Mouse (Mus musculus) midbrain, embryonic 12.5 days (tissue): ENCODE measurements around the gene Gm11937. TPM values are rescaled to one million over a fixed set of nuclear protein-coding genes. Genes with fewer than 3 reads are reported as not detected.
A peak's percentile ranks its signal among the peaks of the same experiment; 100 is the strongest.
"Not testable (repeated sequence)": the region's sequence is repeated elsewhere in the genome, so short reads cannot be mapped to it uniquely, and the experiment has no call there.

Source experiments
- ATAC-seq: fragments of 200-750 bp; cut with Nextera tagmentation; 2 replicates; pipeline ENCODE4 v1.8.0; 2017; ENCODE audit warnings: low read depth, moderate TSS enrichment, moderate library complexity; ENCODE audit not compliant: low FRiP score
- H3K27ac ChIP-seq: fragments of 300-500 bp; sonication (generic); replicated peaks from 2 replicates; pipeline ENCODE4 v1.5.1; 2016; ENCODE audit warnings: mild to moderate bottlenecking
- H3K27me3 ChIP-seq: fragments of 300-500 bp; sonication (generic); 2 replicates; pipeline ENCODE4 v1.6.1; 2016; ENCODE audit warnings: mild to moderate bottlenecking
- H3K36me3 ChIP-seq: fragments of 300-500 bp; sonication (generic); 2 replicates; pipeline ENCODE4 v1.6.1; 2016
- H3K4me1 ChIP-seq: fragments of 300-500 bp; sonication (generic); 2 replicates; pipeline ENCODE4 v1.6.1; 2016
- H3K4me2 ChIP-seq: fragments of 300-500 bp; sonication (generic); replicated peaks from 2 replicates; pipeline ENCODE4 v1.6.1; 2016; ENCODE audit warnings: mild to moderate bottlenecking, moderate library complexity
- H3K4me3 ChIP-seq: fragments of 300-500 bp; sonication (generic); 2 replicates; pipeline ENCODE4 v1.5.1; 2016; ENCODE audit warnings: mild to moderate bottlenecking
- H3K9ac ChIP-seq: fragments of 300-500 bp; sonication (generic); replicated peaks from 2 replicates; pipeline ENCODE4 v1.6.1; 2016; ENCODE audit warnings: mild to moderate bottlenecking, moderate library complexity
- H3K9me3 ChIP-seq: fragments of 300-500 bp; sonication (generic); 2 replicates; pipeline ENCODE4 v1.6.1; 2016; ENCODE audit warnings: mild to moderate bottlenecking
- WGBS: fragments of 180-500 bp; shearing (Covaris S2); methylation state at CpG from one replicate; pipeline ENCODE4 v1.1.7; 2016; 5-methylcytosine and 5-hydroxymethylcytosine counted together
- polyA plus RNA-seq: library from polyadenylated mRNA; unstranded; fragments of >200 nt; fragmentation: Nextera tagmentation; extraction: Ambion mirVana; gene quantifications from 2 replicates; pipeline ENCODE4 v1.2.1, GENCODE M21; 2016

Gm11937 gene
- polyA plus RNA-seq = not detected in 2 replicates

- H3K27me3 ChIP-seq, ATAC-seq, H3K36me3 ChIP-seq, H3K4me3 ChIP-seq, H3K9me3 ChIP-seq, H3K27ac ChIP-seq, H3K4me1 ChIP-seq, H3K4me2 ChIP-seq, H3K9ac ChIP-seq: not testable (repeated sequence)
- 73% methylated on average over 1 of the region's 2 CpGs for WGBS
These were observed at the start of gene Gm11937 for GRCm38 (mm10) chr11:99610089-99610488. Gm11937 (minus strand) TSS chr11:99610189.

- H3K9me3 ChIP-seq = no peaks in the 10 kb centered on the region
- H3K4me1 ChIP-seq = no peaks in the 10 kb centered on the region
- no peaks in the 10 kb centered on the region for H3K27me3 ChIP-seq
- H3K9ac ChIP-seq = no peak overlapping the region
- H3K4me3 ChIP-seq = no peak overlapping the region
- 87% methylated on average over 4 of the region's 4 CpGs for WGBS
- no peak for ATAC-seq
- H3K27ac ChIP-seq = no peak overlapping the region
- H3K4me2 ChIP-seq = no peak overlapping the region
- H3K36me3 ChIP-seq = no peaks in the 10 kb centered on the region
These were observed 49.3 kb upstream of the Gm11937 start for GRCm38 (mm10) chr11:99659256-99659655.

- H3K4me2 ChIP-seq, H3K4me3 ChIP-seq, H3K27ac ChIP-seq, H3K27me3 ChIP-seq, ATAC-seq, H3K9ac ChIP-seq, H3K9me3 ChIP-seq, H3K36me3 ChIP-seq, H3K4me1 ChIP-seq: not testable (repeated sequence)
- 79% methylated on average over 10 of the region's 10 CpGs for WGBS
These were observed 48.5 kb upstream of the Gm11937 start, which contains the start of gene Gm11563 for GRCm38 (mm10) chr11:99658467-99659010. Gm11563 (minus strand) TSS chr11:99658960.

DNA sequence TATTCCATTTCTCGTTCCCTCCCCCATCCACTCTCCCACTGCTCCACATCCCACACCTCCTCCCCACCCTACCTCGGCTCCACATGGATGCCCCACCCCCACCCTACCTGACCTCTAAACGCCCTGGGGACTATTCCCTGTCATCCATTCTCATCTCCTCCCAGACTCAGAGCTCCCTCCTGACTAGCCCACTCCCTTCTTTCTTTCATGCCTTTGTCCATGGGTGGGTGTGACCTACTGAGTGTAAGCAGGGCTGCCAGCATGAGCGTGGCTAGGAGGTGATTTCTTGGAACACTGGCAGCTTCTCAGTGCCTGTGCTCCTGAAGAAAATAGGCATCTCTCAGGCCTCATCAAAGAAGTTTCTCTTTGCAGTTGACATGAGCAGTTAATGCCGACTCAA, 47.1 kb upstream of the Gm11937 start:
- ATAC-seq = no peak
- Histone ChIP-seq H3K9me3 (no peaks in the 10 kb centered on the region), H3K27me3 (no peaks in the 10 kb centered on the region), H3K9ac (no peak overlapping the region), H3K4me3 (no peak overlapping the region), H3K27ac (no peak overlapping the region), H3K4me2 (no peak overlapping the region), H3K36me3 (no peaks in the 10 kb centered on the region), H3K4me1 (no peaks in the 10 kb centered on the region)
- WGBS = 60% methylated on average over 5 of the region's 5 CpGs

DNA sequence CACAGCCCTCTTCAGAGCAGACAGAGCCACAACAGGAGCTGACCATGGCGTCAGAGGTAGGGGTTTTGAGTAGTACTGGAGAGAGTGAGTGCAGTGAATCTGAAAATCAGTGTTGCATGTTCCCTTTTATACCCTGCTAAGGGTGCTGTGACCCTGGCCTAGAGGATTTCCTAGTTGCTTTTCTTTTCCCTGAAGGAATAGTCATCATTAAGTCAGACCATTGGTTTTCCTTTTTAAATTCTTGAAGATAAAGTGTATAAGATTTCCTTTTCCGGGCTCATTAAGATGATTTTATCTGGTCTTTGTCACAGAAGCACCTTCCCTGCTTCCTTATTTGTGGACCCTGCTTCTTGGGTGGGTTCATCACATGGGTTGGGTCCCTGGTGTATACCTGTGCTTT, 40.1 kb upstream of the Gm11937 start, which contains the start of gene Gm11555:
Gene Gm11555 (minus strand): TSS at position 101 of the 400 bp plus-strand sequence.
- Histone ChIP-seq H3K4me2 (no peak within 1 kb of the TSS), H3K9ac (no peak within 1 kb of the TSS), H3K4me1 (no peaks in the 10 kb centered on the region), H3K4me3 (no peak within 1 kb of the TSS), H3K27ac (no peak within 1 kb of the TSS), H3K27me3 (no peaks in the 10 kb centered on the region), H3K9me3 (no peaks in the 10 kb centered on the region), H3K36me3 (no peaks in the 10 kb centered on the region)
- 77% methylated on average over 2 of the region's 2 CpGs for WGBS
- ATAC-seq = no peak

- H3K9me3 ChIP-seq = no peaks in the 10 kb centered on the region
- H3K4me2 ChIP-seq = no peak overlapping the region
- no peak for ATAC-seq
- no peak overlapping the region for H3K4me3 ChIP-seq
- no peaks in the 10 kb centered on the region for H3K36me3 ChIP-seq
- no peak overlapping the region for H3K9ac ChIP-seq
- no peaks in the 10 kb centered on the region for H3K4me1 ChIP-seq
- WGBS = 87% methylated on average over 15 of the region's 15 CpGs
- H3K27me3 ChIP-seq = no peaks in the 10 kb centered on the region
- H3K27ac ChIP-seq = no peak overlapping the region
These were observed 36.5 kb upstream of the Gm11937 start for GRCm38 (mm10) chr11:99646444-99646843.

- Histone ChIP-seq H3K4me2 (no peak overlapping the region), H3K4me3 (no peak overlapping the region), H3K36me3 (no peaks in the 10 kb centered on the region), H3K4me1 (no peaks in the 10 kb centered on the region), H3K27ac (no peak overlapping the region), H3K9ac (no peak overlapping the region), H3K27me3 (no peaks in the 10 kb centered on the region), H3K9me3 (no peaks in the 10 kb centered on the region)
- WGBS = 83% methylated on average over 3 of the region's 3 CpGs
- ATAC-seq = no peak
These were observed 34.4 kb upstream of the Gm11937 start for GRCm38 (mm10) chr11:99644351-99644750.

DNA sequence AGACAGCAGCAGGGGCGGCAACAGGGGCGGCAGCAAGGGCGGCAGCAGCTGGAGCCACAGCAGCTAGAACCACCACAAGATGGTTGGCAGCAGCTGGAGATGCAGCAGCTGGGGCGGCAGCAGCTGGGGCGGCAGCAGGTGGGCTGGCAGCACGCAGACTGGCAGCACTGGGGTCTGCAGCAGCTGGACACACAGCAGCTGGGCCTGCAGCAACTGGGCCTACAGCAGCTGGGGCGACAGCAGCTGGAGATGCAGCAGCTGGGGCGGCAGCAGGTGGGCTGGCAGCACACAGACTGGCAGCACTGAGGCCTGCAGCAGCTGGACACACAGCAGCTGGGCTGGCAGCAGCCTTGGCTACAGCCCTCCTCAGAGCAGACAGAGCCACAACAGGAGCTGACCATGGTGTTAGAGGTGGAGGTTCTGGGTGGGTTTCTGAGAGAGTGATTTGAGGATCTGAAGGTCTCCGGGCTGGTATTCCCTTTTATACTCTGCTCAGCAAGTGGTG, 33.7 kb upstream of the Gm11937 start, which contains the start of gene Krtap4-7:
Gene Krtap4-7 (minus strand): TSS at position 455 of the 505 bp plus-strand sequence.
- WGBS = 84% methylated on average over 9 of the region's 9 CpGs

DNA sequence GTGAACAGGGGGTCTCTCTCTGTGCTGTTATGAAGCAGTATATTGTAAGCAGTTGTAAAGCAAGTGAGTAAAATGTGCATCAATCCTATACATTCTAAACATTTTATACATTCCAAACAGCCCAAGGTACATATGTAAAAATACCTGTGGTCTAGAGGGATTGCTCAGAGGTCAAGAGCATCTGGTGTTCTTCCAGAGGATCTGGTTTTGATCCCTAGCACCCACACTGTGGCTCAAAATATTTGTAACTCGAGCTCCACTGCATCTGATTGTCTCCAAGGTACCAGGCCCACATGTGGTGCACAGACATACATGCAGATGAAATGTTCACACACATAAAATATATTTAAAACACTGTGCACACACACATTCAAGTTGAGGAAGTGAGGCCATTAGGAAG, 30.9 kb upstream of the Gm11937 start:
- Histone ChIP-seq H3K27me3 (no peaks in the 10 kb centered on the region), H3K4me2 (no peak overlapping the region), H3K9me3 (no peaks in the 10 kb centered on the region), H3K4me1 (no peaks in the 10 kb centered on the region), H3K27ac (no peak overlapping the region), H3K9ac (no peak overlapping the region), H3K4me3 (no peak overlapping the region), H3K36me3 (no peaks in the 10 kb centered on the region)
- WGBS = 34% methylated on average over 1 of the region's 1 CpGs
- ATAC-seq = no peak

More for the DNA sequence above, 33.7 kb upstream of the Gm11937 start, which contains the start of gene Krtap4-7:
- H3K27me3 ChIP-seq, H3K4me2 ChIP-seq, H3K9me3 ChIP-seq, H3K4me1 ChIP-seq, H3K4me3 ChIP-seq, ATAC-seq, H3K36me3 ChIP-seq, H3K9ac ChIP-seq: not testable (repeated sequence)
- H3K27ac ChIP-seq = 0 out of 2 replicates have a peak within 1 kb of the TSS, but pooled peaks have one; percentile 25

DNA sequence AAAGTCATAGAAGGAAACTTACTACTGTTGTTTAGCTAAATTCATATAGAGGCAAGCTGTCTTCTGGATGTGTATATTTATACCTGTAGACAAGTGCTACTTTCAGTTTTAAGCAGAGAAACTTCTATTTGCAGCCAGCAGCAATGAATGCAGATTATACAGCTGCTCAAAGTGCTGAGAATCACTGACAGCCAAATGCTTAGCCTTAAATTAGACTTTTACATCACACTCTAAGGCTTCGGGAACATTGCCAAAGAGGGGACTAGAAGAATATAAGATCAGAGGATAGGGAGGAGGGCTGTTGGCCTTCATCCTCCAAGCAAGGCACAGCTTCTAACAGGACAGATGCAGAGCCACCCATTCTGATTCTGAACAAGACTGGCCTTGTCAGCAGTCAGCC, 27.1 kb upstream of the Gm11937 start:
- Histone ChIP-seq H3K27ac (no peak overlapping the region), H3K9me3 (no peaks in the 10 kb centered on the region), H3K36me3 (no peaks in the 10 kb centered on the region), H3K27me3 (no peaks in the 10 kb centered on the region), H3K4me2 (no peak overlapping the region), H3K9ac (no peak overlapping the region), H3K4me3 (no peak overlapping the region), H3K4me1 (0 out of 2 replicates have a peak, but pooled peaks cover 2% of the 10 kb centered on the region)
- WGBS = 93% methylated on average over 1 of the region's 1 CpGs
- ATAC-seq = no peak

DNA sequence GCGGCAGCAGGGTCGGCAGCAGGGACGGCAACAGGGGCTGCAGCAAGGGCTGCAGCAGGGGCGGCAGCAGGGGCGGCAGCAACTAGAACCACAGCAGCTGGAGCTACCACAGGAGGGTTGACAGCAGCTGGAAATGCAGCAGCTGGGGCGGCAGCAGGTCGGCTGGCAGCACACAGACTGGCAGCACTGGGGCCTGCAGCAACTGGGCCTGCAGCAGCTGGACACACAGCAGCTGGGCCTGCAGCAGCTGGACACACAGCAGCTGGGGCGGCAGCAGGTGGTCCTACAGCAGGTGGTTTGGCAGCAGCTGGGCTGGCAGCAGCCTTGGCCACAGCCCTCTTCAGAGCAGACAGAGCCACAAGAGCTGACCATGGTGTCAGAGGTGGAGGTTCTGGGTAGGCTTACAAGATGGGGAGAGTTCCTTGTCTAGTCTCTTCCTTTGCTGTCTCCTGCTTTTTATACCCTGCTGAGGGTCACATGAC, 24.7 kb upstream of the Gm11937 start, which contains the start of gene Krtap4-2:
Gene Krtap4-2 (minus strand): TSS at position 432 of the 482 bp plus-strand sequence.
- Histone ChIP-seq H3K4me3 (no peak within 1 kb of the TSS), H3K36me3 (no peaks in the 10 kb centered on the region), H3K27ac (no peak within 1 kb of the TSS), H3K4me1 (0 out of 2 replicates have a peak, but pooled peaks cover 2% of the 10 kb centered on the region), H3K9ac (no peak within 1 kb of the TSS), H3K27me3 (no peaks in the 10 kb centered on the region), H3K4me2 (no peak within 1 kb of the TSS), H3K9me3 (no peaks in the 10 kb centered on the region)
- WGBS = 35% methylated on average over 8 of the region's 8 CpGs
- no peak for ATAC-seq

DNA sequence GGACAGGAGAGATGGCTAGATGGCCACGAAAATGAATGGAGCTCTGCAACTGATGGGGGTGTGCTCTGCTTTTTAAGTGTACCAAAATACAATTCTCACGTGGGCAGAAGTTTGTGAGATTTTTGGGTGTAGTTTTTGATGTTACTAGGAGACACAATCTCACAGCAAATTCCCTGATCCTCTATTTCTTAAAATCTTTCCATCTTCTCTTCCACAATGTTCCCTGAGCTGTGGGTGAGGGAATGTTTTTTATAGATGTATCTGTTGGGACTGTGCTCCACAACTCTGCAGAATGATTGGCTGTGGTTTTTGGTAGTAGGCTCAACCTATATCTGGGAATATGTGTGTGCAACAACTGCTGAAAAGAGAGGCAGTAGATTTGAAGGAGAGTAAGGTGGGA, 23.3 kb upstream of the Gm11937 start:
- Histone ChIP-seq H3K27me3 (no peaks in the 10 kb centered on the region), H3K4me2 (no peak overlapping the region), H3K9ac (no peak overlapping the region), H3K36me3 (no peaks in the 10 kb centered on the region), H3K4me1 (0 out of 2 replicates have a peak, but pooled peaks cover 2% of the 10 kb centered on the region), H3K27ac (no peak overlapping the region), H3K9me3 (no peaks in the 10 kb centered on the region), H3K4me3 (no peak overlapping the region)
- no peak for ATAC-seq
- WGBS = 79% methylated on average over 2 of the region's 2 CpGs
